Mouse (Mus musculus) liver, adult 2 months (tissue): Measurements from ENCODE around the gene Zcchc17. TPM values are rescaled to one million over a fixed set of nuclear protein-coding genes. Genes with fewer than 3 reads are reported as not detected.

Experiments
- DNase-seq: peaks from one replicate; pipeline ENCODE4 v3.0.0-alpha.2; 2011; ENCODE audit warnings: low read depth, low spot score; ENCODE audit errors: extremely low read depth
- H3K27ac ChIP-seq: fragments of 200-500 bp; replicated peaks from 2 replicates; pipeline ENCODE4 v1.5.1; 2012; ENCODE audit warnings: low read depth, mild to moderate bottlenecking, control low read depth, inconsistent platforms, low read length; ENCODE audit not compliant: insufficient read depth
- H3K27me3 ChIP-seq: fragments of 200-500 bp; 2 replicates; pipeline ENCODE4 v1.6.1; 2012; ENCODE audit warnings: mild to moderate bottlenecking, moderate library complexity, low read length, inconsistent platforms; ENCODE audit not compliant: control insufficient read depth, insufficient read depth
- H3K36me3 ChIP-seq: fragments of 200-500 bp; 2 replicates; pipeline ENCODE4 v1.6.1; 2012; ENCODE audit warnings: low read length, inconsistent platforms; ENCODE audit not compliant: control insufficient read depth, insufficient read depth
- H3K4me1 ChIP-seq: fragments of 200-500 bp; 2 replicates; pipeline ENCODE4 v1.6.1; 2011; ENCODE audit warnings: low read length; ENCODE audit not compliant: control insufficient read depth, insufficient read depth
- H3K4me3 ChIP-seq: fragments of 200-500 bp; 2 replicates; pipeline ENCODE4 v1.5.1; 2011; ENCODE audit warnings: low read depth, mild to moderate bottlenecking, control low read depth, low read length, moderate library complexity; ENCODE audit not compliant: insufficient read depth
- H3K79me2 ChIP-seq: fragments of 200-500 bp; 2 replicates; pipeline ENCODE4 v1.6.1; 2012; ENCODE audit warnings: inconsistent platforms, mild to moderate bottlenecking, low read length, moderate library complexity; ENCODE audit not compliant: control insufficient read depth, insufficient read depth
- H3K9ac ChIP-seq: fragments of 200-500 bp; 2 replicates; pipeline ENCODE4 v1.6.1; 2012; ENCODE audit warnings: low read depth, mild to moderate bottlenecking, control low read depth, inconsistent platforms, low read length
- CTCF ChIP-seq: fragments of 200-500 bp; IDR thresholded peaks from 2 replicates; pipeline ENCODE4 v1.5.1; 2011; ENCODE audit warnings: low read depth, low read length, control low read depth
- POLR2A ChIP-seq: fragments of 200-500 bp; IDR thresholded peaks from 2 replicates; pipeline ENCODE4 v1.6.1; 2011; ENCODE audit warnings: low read length, control low read depth; ENCODE audit not compliant: insufficient read depth; ENCODE audit errors: extremely low read depth
- WGBS: fragments of 180-500 bp; shearing (Covaris S2); methylation state at CpG from one replicate; pipeline ENCODE4 v1.1.7; 2018; 5-methylcytosine and 5-hydroxymethylcytosine counted together
- polyA plus RNA-seq: library from polyadenylated mRNA; depleted of rRNA; stranded (reverse); fragments of >200 nt; gene quantifications from 2 replicates; pipeline ENCODE4 v1.2.3, GENCODE M21; 2012
- total RNA-seq: library from RNA; depleted of rRNA; stranded (reverse); fragments of >200 nt; gene quantifications from 2 replicates; pipeline ENCODE4 v1.2.3, GENCODE M21; 2014

Zcchc17 gene
- total and polyA plus RNA-seq, 2 experiments: 10.0 to 15.6 TPM

- no peaks in the 10 kb centered on the region for H3K27me3 ChIP-seq
- TF ChIP-seq POLR2A: no peak
- TF ChIP-seq CTCF: no peak
- DNase-seq: no peak
- H3K79me2 ChIP-seq: no peaks in the 10 kb centered on the region
- 81% methylated on average over 10 of the region's 10 CpGs for WGBS
- H3K27ac ChIP-seq: no peak overlapping the region
- no peaks in the 10 kb centered on the region for H3K36me3 ChIP-seq
- no peak overlapping the region for H3K9ac ChIP-seq
- no peak overlapping the region for H3K4me3 ChIP-seq
- no peaks in the 10 kb centered on the region for H3K4me1 ChIP-seq
Measured at GRCm38 (mm10) chr4:130316691-130317090, 43.1 kb downstream of the Zcchc17 start.

GRCm38 (mm10) chr4:130315771-130316527 is 43.8 kb downstream of the Zcchc17 start:
- 84% methylated on average over 13 of the region's 13 CpGs for WGBS
- H3K9ac ChIP-seq: no peak overlapping the region
- TF ChIP-seq POLR2A (no peak), CTCF (no peak)
- H3K27ac ChIP-seq: no peak overlapping the region
- DNase-seq: no peak
- H3K4me3 ChIP-seq: no peak overlapping the region
- H3K27me3 ChIP-seq: no peaks in the 10 kb centered on the region
- H3K79me2 ChIP-seq: no peaks in the 10 kb centered on the region
- no peaks in the 10 kb centered on the region for H3K4me1 ChIP-seq
- H3K36me3 ChIP-seq: no peaks in the 10 kb centered on the region

DNA sequence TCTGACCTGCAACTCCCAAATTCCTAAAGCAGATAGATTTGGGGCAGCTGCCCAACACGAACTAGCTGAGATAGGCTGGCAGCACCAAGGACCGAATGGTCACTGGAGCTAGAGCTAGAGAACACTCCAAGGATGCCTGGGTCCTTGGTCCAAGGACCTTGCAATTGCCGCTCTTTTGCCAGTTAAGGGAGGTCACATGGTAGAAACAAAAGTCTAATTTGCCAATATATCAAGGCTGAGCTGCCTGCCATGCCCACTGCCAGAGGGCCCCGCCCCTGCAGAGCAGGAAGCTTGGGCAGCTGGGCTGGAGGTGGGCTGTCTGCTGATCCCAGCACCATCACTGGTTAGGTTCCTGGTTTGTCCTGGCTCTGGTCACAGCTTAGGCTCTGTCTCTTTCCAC is 46.2 kb downstream of the Zcchc17 start:
- WGBS: 89% methylated on average over 4 of the region's 4 CpGs
- no peak for DNase-seq
- no peaks in the 10 kb centered on the region for H3K36me3 ChIP-seq
- H3K79me2 ChIP-seq: no peaks in the 10 kb centered on the region
- TF ChIP-seq CTCF (no peak), POLR2A (no peak)
- H3K4me3 ChIP-seq: no peak overlapping the region
- no peaks in the 10 kb centered on the region for H3K4me1 ChIP-seq
- no peak overlapping the region for H3K27ac ChIP-seq
- H3K27me3 ChIP-seq: peaks cover 4% of the 10 kb centered on the region; the same call in 1 of the 2 replicates
- no peak overlapping the region for H3K9ac ChIP-seq

- H3K79me2 ChIP-seq: no peaks in the 10 kb centered on the region
- no peak for DNase-seq
- H3K9ac ChIP-seq: no peak overlapping the region
- 76% methylated on average over 3 of the region's 3 CpGs for WGBS
- H3K27me3 ChIP-seq: peaks cover 7% of the 10 kb centered on the region; the same call in 1 of the 2 replicates
- no peaks in the 10 kb centered on the region; the same call in 1 of the 2 replicates for H3K4me1 ChIP-seq
- H3K4me3 ChIP-seq: no peak overlapping the region
- TF ChIP-seq CTCF (no peak), POLR2A (no peak)
- H3K27ac ChIP-seq: no peak overlapping the region
- no peaks in the 10 kb centered on the region for H3K36me3 ChIP-seq
Measured at GRCm38 (mm10) chr4:130312526-130312925, 47.2 kb downstream of the Zcchc17 start.

DNA sequence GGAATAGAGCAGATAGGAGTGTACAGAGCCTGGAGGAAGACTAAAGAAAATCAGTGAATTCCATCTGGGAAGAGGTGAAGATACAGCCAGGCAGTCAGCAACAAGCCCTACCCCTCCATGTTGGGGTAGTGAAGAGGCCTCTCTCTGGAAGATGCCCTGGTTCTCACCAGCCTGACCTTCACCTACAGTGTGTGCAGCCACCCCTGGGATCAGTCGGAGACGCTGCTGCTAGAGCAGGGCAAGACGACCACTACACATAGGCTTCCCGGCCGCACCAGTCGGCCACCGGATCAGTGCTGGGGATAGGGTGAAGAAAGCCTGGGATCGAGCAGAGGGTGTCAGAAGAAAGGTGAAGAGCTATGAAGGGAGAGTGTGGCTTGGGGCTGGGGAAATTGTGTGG is 50.5 kb downstream of the Zcchc17 start:
- WGBS: 73% methylated on average over 8 of the region's 8 CpGs
- no peak overlapping the region for H3K4me3 ChIP-seq
- H3K79me2 ChIP-seq: no peaks in the 10 kb centered on the region
- no peak for DNase-seq
- no peak overlapping the region for H3K27ac ChIP-seq
- H3K4me1 ChIP-seq: no peaks in the 10 kb centered on the region; the same call in 1 of the 2 replicates
- no peak for TF ChIP-seq CTCF
- no peak for TF ChIP-seq POLR2A
- H3K36me3 ChIP-seq: no peaks in the 10 kb centered on the region
- peaks cover 7% of the 10 kb centered on the region; the same call in 1 of the 2 replicates for H3K27me3 ChIP-seq
- no peak overlapping the region for H3K9ac ChIP-seq
